Mouse (Mus musculus) left cerebral cortex, postnatal 10 days (tissue): ENCODE data around the gene Rln1. TPM values are rescaled to one million over a fixed set of nuclear protein-coding genes. Genes with fewer than 3 reads are reported as not detected.

Source experiments
- DNase-seq, 2 experiments: peaks; one replicate each; pipeline ENCODE4 v3.0.0; 2021 to 2022; ENCODE audit warnings: low spot score in 2 of 2, mixed read lengths in 1 of 2; ENCODE audit errors: extremely low spot score in 1 of 2
- intact Hi-C: fragments of 180-260 bp; cut with DNase I; formaldehyde crosslinking; loops from one replicate; pipeline ENCODE4 v1.15.1; 2025
- total RNA-seq, 2 experiments: library from RNA; stranded (reverse); gene quantifications; 2 replicates each; pipeline ENCODE4 v1.2.3; 2021

Rln1 gene
- total RNA-seq: 1 to 10 TPM; 2.0 to 2.6 TPM

GRCm38 (mm10) chr19:29334068-29334745, at the start of gene Rln1:
Gene Rln1 (minus strand): TSS chr19:29334670.
- DNase-seq: peak in 1 of 2 experiments; percentile 70
- intact Hi-C loops: no loop called here

- intact Hi-C loops: no loop called here
- no peak for DNase-seq
Observed at GRCm38 (mm10) chr19:29383368-29383767, 48.9 kb upstream of the Rln1 start.

- intact Hi-C loops: no loop called here
- no peak for DNase-seq
Observed at GRCm38 (mm10) chr19:29379839-29380603, 45.6 kb upstream of the Rln1 start.

GRCm38 (mm10) chr19:29376382-29376781, 41.9 kb upstream of the Rln1 start:
- intact Hi-C loops: no loop called here
- no peak for DNase-seq

- no peak for DNase-seq
- intact Hi-C loops: loop anchor here (5.0 kb wide), 1 partner anchor 127 kb away; no protein-coding TSS in a partner anchor
Observed at GRCm38 (mm10) chr19:29374947-29375346, 40.5 kb upstream of the Rln1 start.

GRCm38 (mm10) chr19:29373438-29373837, 39.0 kb upstream of the Rln1 start:
- intact Hi-C loops: loop anchor here (5.0 kb wide), 1 partner anchor 129 kb away; no protein-coding TSS in a partner anchor

GRCm38 (mm10) chr19:29372621-29373020, 38.2 kb upstream of the Rln1 start:
- intact Hi-C loops: loop anchor here (5.0 kb wide), 1 partner anchor 130 kb away; no protein-coding TSS in a partner anchor
- DNase-seq: no peak

More at GRCm38 (mm10) chr19:29373438-29373837, 39.0 kb upstream of the Rln1 start:
- DNase-seq: no peak

- DNase-seq: peak; percentile 34 to 53
- intact Hi-C loops: loop anchor here (5.0 kb wide), 1 partner anchor 130 kb away; no protein-coding TSS in a partner anchor
Observed at GRCm38 (mm10) chr19:29372138-29372537, 37.7 kb upstream of the Rln1 start.

GRCm38 (mm10) chr19:29371284-29372081, 37.0 kb upstream of the Rln1 start:
- no peak for DNase-seq
- intact Hi-C loops: loop anchor here (5.0 kb wide), 1 partner anchor 131 kb away; no protein-coding TSS in a partner anchor

GRCm38 (mm10) chr19:29370545-29371283, 36.2 kb upstream of the Rln1 start:
- intact Hi-C loops: loop anchor here (5.0 kb wide), 1 partner anchor 132 kb away; no protein-coding TSS in a partner anchor
- no peak for DNase-seq

GRCm38 (mm10) chr19:29370112-29370511, 35.6 kb upstream of the Rln1 start:
- no peak for DNase-seq
- intact Hi-C loops: loop anchor here (5.0 kb wide), 1 partner anchor 132 kb away; no protein-coding TSS in a partner anchor

- intact Hi-C loops: no loop called here
- DNase-seq: no peak
Observed at GRCm38 (mm10) chr19:29368671-29369309, 34.3 kb upstream of the Rln1 start.

- no peak for DNase-seq
- intact Hi-C loops: no loop called here
Observed at GRCm38 (mm10) chr19:29368041-29368440, 33.6 kb upstream of the Rln1 start.

- intact Hi-C loops: no loop called here
- DNase-seq: peak in 1 of 2 experiments; percentile 84
Observed at GRCm38 (mm10) chr19:29366969-29367622, 32.6 kb upstream of the Rln1 start, which contains the start of the genes Plgrkt and Cd274. Gene Plgrkt (minus strand): TSS chr19:29367390. Gene Cd274 (plus strand): TSS chr19:29367455.

- intact Hi-C loops: no loop called here
- DNase-seq: no peak
Observed at GRCm38 (mm10) chr19:29366226-29366968, 31.9 kb upstream of the Rln1 start.

- intact Hi-C loops: no loop called here
- no peak for DNase-seq
Observed at GRCm38 (mm10) chr19:29365105-29365504, 30.6 kb upstream of the Rln1 start.

- intact Hi-C loops: no loop called here
- DNase-seq: no peak
Observed at GRCm38 (mm10) chr19:29364076-29364475, 29.6 kb upstream of the Rln1 start.
